Mouse (Mus musculus) thymus, adult 2 months (tissue): ENCODE results near the gene P2rx1. TPM values are rescaled to one million over a fixed set of nuclear protein-coding genes. Genes with fewer than 3 reads are reported as not detected.
A peak's percentile ranks its signal among the peaks of the same experiment; 100 is the strongest.

Experiments used
- DNase-seq: peaks from one replicate; pipeline ENCODE4 v3.0.0; 2021
- H3K27ac ChIP-seq: fragments of 200-500 bp; 2 replicates; pipeline ENCODE4 v1.5.1; 2012; ENCODE audit warnings: low read length, control low read depth; ENCODE audit not compliant: control insufficient read depth, insufficient read depth
- H3K27me3 ChIP-seq: fragments of 200-500 bp; 2 replicates; pipeline ENCODE4 v1.6.1; 2012; ENCODE audit warnings: mild to moderate bottlenecking, low read length, moderate library complexity, mixed read lengths; ENCODE audit not compliant: control insufficient read depth, insufficient read depth
- H3K36me3 ChIP-seq: fragments of 200-500 bp; 2 replicates; pipeline ENCODE4 v1.6.1; 2012; ENCODE audit warnings: mild to moderate bottlenecking, low read length, moderate library complexity; ENCODE audit not compliant: control insufficient read depth, insufficient read depth
- H3K4me1 ChIP-seq: fragments of 200-500 bp; replicated peaks from 2 replicates; pipeline ENCODE4 v1.6.1; 2012; ENCODE audit warnings: low read length; ENCODE audit not compliant: control insufficient read depth, insufficient read depth
- H3K4me3 ChIP-seq: fragments of 200-500 bp; 2 replicates; pipeline ENCODE4 v1.5.1; 2012; ENCODE audit warnings: mild to moderate bottlenecking, low read length, control low read depth, moderate library complexity; ENCODE audit not compliant: control insufficient read depth, insufficient read depth
- CTCF ChIP-seq: fragments of 200-500 bp; IDR thresholded peaks from 2 replicates; pipeline ENCODE4 v1.5.1; 2012; ENCODE audit warnings: mild to moderate bottlenecking, control low read depth, low read length, moderate library complexity, borderline replicate concordance; ENCODE audit not compliant: control insufficient read depth, poor library complexity, insufficient read depth; ENCODE audit errors: extremely low read depth
- POLR2A ChIP-seq: fragments of 200-500 bp; IDR thresholded peaks from 2 replicates; pipeline ENCODE4 v1.6.1; 2012; ENCODE audit warnings: mild to moderate bottlenecking, low read length, control low read depth, moderate library complexity; ENCODE audit not compliant: control insufficient read depth, poor library complexity, insufficient read depth; ENCODE audit errors: extremely low read depth
- WGBS: fragments of 180-500 bp; shearing (Covaris S2); methylation state at CpG from one replicate; pipeline ENCODE4 v1.1.7; 2018; 5-methylcytosine and 5-hydroxymethylcytosine counted together
- polyA plus RNA-seq: library from polyadenylated mRNA; depleted of rRNA; stranded (reverse); fragments of >200 nt; gene quantifications from 2 replicates; pipeline ENCODE4 v1.2.3, GENCODE M21; 2012

P2rx1 gene
- polyA plus RNA-seq, 1 experiment: 103 TPM

DNA sequence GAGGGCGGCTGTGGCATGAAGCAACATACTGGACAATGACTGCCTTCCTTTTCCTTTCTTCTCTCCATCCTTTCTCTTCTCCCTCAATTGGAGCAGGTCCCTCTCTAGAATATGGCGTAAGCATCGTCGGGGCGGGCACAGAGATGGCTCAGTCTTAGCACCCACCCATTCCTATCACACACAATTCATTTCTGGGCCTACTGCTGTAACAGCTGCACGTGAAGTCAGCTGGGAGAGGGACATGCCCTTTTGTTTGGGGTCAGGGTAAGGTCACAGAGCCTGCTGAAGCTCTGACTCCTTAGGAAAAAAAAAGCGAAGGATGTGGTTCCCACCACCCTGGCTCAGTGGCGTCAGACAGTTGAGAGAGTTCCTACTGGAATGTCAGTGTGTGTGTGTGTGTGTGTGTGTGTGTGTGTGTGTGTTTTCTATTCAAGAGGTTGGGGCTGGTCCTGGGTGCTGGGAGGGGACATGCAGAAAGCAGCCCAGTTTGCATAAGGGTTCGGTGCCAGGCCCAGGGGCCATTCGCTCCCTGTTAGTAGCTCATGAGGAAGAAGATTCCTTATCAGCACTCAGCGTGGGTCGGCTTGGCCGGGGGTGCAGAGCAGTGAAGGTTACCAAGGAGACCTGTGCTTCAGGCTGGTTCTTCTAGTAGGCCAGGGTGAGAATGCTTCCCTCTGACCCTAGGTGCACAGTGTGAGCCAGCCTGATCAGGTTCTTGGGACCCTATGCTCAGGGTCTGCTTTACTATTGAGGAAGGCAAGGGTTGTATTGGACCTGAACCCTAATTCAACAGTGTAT is 1.2 kb upstream of the P2rx1 start:
- H3K27me3 ChIP-seq: no peaks in the 10 kb centered on the region
- H3K4me3 ChIP-seq: no peak overlapping the region
- DNase-seq: no peak
- no peaks in the 10 kb centered on the region; the same call in 1 of the 2 replicates for H3K4me1 ChIP-seq
- H3K27ac ChIP-seq: no peak overlapping the region
- WGBS: 68% methylated on average over 13 of the region's 13 CpGs
- H3K36me3 ChIP-seq: peaks cover 1% of the 10 kb centered on the region; the same call in 1 of the 2 replicates
- no peak for TF ChIP-seq POLR2A
- no peak for TF ChIP-seq CTCF

DNA sequence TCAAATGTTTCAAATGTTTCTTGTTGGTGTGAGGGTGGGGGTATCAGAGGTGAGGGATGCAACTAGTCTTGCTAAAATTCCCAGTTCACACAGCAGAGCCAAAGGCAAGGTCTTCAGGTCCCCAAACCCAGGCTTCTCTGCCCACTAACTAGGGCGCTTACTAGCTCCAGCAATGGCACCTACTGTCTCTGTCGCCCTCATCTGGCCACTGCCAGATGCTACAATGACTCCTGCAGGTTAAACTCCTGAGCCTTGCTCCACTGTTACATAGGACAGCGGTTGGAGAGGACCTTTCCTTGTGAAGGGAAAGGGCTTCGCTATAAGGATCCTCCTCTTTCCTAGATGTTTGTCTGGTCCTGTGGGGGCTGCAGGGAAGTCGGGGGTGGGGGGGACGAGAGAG is 2.1 kb downstream of the P2rx1 start:
- no peaks in the 10 kb centered on the region for H3K36me3 ChIP-seq
- whole genome bisulfite sequencing: 23% methylated on average over 6 of the region's 6 CpGs
- peak; percentile 79 for DNase-seq
- no peaks in the 10 kb centered on the region for H3K27me3 ChIP-seq
- no peak overlapping the region for H3K4me3 ChIP-seq
- H3K4me1 ChIP-seq: no peaks in the 10 kb centered on the region; the same call in 1 of the 2 replicates
- TF ChIP-seq POLR2A (no peak), CTCF (peak; percentile 78; the same call in 1 of the 2 replicates)
- H3K27ac ChIP-seq: no peak overlapping the region

DNA sequence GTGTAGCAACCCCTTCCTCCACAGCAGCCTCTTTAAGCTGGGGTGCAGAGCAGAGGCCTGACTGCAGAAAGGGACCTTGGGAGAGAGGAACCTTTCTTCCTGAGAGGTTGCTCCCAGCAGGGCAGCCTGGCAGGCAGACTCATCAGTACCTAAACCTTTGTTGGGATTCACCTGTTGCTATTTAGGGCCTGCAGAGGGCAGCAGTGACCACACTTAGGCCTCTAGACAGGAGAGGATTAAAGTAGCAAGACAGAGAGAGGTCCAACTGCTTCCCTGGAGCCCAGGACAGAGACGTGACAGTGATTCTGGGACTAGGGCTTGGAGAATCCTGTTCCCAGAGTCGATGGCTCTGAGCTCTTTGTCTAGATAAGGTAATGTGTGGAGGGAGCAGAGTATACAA is 7.5 kb downstream of the P2rx1 start:
- no peak overlapping the region for H3K27ac ChIP-seq
- TF ChIP-seq POLR2A (no peak), CTCF (no peak)
- 21% methylated on average over 2 of the region's 2 CpGs for WGBS
- H3K4me1 ChIP-seq: peaks cover 32% of the 10 kb centered on the region
- H3K4me3 ChIP-seq: no peak overlapping the region
- H3K27me3 ChIP-seq: no peaks in the 10 kb centered on the region
- no peaks in the 10 kb centered on the region for H3K36me3 ChIP-seq
- DNase-seq: peak; percentile 72

DNA sequence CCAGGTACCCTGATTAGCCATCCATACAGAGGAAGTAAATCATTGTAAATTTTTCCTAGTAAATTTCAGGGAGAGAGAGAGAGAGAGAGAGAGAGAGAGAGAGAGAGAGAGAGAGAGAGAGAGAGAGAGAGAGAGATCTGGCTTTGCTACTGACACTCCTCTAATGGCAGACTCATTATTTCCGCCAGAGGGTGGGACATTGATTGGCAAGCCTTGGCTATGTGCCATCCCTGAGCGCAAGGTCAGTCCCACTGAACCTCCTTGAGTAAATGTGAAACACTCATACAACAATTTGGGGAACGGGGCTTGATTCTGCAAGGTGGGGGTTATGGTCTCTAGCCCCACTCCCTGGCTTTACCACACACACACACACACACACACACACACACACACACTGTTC is 8.2 kb downstream of the P2rx1 start:
- H3K27ac ChIP-seq: no peak overlapping the region
- WGBS: 79% methylated on average over 3 of the region's 3 CpGs
- no peak for TF ChIP-seq POLR2A
- TF ChIP-seq CTCF: no peak
- no peak overlapping the region for H3K4me3 ChIP-seq
- H3K4me1 ChIP-seq: peaks cover 35% of the 10 kb centered on the region
- no peak for DNase-seq
- no peaks in the 10 kb centered on the region for H3K36me3 ChIP-seq
- no peaks in the 10 kb centered on the region for H3K27me3 ChIP-seq

DNA sequence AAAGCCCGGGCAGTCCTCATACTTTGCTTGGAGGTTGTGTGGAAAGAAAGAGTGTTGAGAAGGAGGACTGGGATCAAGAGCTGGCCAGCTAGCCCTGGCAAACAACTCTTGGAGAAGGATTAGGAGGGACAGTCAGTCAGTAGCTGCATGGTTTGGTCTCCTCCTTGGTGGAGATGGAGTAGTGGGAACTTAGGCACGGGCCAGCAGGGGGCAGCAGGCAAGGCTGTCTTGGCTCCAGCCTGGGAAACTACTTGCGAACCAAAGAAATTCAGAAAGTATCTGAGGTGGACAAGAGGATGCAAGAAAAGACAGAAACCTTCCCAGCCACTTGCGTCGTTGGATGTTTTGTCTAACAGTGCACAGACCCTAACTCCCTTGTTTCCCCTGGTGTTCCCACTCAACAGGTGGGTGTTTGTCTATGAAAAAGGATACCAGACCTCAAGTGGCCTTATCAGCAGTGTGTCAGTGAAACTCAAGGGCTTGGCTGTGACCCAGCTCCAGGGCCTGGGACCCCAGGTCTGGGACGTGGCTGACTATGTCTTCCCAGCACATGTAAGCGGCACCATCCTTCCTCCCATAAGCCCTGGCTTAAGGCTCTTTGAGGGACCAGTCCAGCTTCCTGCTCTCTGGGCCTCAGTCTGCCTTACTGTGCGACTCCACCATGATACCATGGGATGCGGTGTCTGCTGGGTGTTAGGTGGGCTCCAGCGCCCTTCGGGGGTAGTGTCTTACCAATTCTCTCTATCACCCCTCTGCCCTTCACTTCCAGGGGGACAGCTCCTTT is 9.0 kb downstream of the P2rx1 start:
- WGBS: 74% methylated on average over 11 of the region's 11 CpGs

DNA sequence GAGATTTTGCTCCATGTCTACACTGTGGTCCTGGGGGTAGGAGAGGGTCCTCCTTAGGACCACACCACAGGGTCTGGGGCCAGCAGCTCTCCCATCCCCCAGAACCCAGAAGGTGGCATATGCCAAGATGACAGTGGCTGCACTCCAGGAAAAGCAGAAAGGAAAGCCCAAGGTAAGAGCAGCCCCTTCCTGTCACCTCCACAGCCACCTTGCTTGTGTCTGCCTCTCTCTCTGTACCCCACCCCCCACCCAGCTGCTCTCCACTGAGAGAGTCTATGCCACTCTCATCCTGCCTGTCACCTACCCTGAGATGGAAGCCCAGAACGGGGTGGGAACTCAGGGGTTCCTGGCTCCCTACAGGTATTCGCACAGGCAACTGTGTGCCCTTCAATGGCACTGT is 9.9 kb downstream of the P2rx1 start:
- Histone ChIP-seq H3K4me1 (peaks cover 52% of the 10 kb centered on the region), H3K27ac (peak overlapping the region; percentile 95), H3K27me3 (no peaks in the 10 kb centered on the region), H3K36me3 (no peaks in the 10 kb centered on the region), H3K4me3 (peak overlapping the region; percentile 38)
- TF ChIP-seq CTCF (no peak), POLR2A (no peak)
- peak; percentile 47 for DNase-seq
- WGBS: 29% methylated on average over 2 of the region's 2 CpGs

More for the DNA sequence above, 9.0 kb downstream of the P2rx1 start:
- Histone ChIP-seq H3K27ac (no peak overlapping the region), H3K4me3 (no peak overlapping the region), H3K36me3 (no peaks in the 10 kb centered on the region), H3K27me3 (no peaks in the 10 kb centered on the region), H3K4me1 (peaks cover 43% of the 10 kb centered on the region)
- peak; percentile 86 for TF ChIP-seq CTCF
- no peak for TF ChIP-seq POLR2A
- peak; percentile 79 for DNase-seq
